Mouse (Mus musculus): ENCODE measurements around the gene Rab25. TPM values are rescaled to one million over a fixed set of nuclear protein-coding genes. Genes with fewer than 3 reads are reported as not detected.

Rab25 gene
- total and polyA plus RNA-seq, 3 experiments: 2.2 TPM; not detected in 2

GRCm38 (mm10) chr3:88515095-88515386 is 33.1 kb downstream of the Rab25 start:
- intact Hi-C loops (cut with DNase I): no loop called here
- H3K36me3 ChIP-seq (ENCODE audit: control insufficient read depth, insufficient read depth, low read length): no peaks in the 10 kb centered on the region
- no peak overlapping the region for H3K9ac ChIP-seq (ENCODE audit: low read depth, low read length)
- H3K4me1 ChIP-seq (ENCODE audit: control insufficient read depth, insufficient read depth, low read length): peaks cover 13% of the 10 kb centered on the region
- H3K79me2 ChIP-seq (replicated peaks; ENCODE audit: control insufficient read depth, insufficient read depth, low read length): no peaks in the 10 kb centered on the region
- TF ChIP-seq POLR2A (IDR thresholded peaks at IDR 0.05; ENCODE audit: insufficient read depth, low read depth, low read length) (no peak), CTCF (IDR thresholded peaks at IDR 0.05) (no peak), EP300 (IDR thresholded peaks at IDR 0.05; ENCODE audit: insufficient read depth, low read depth, low read length) (no peak)
- H3K27ac ChIP-seq: no peak overlapping the region
- no peaks in the 10 kb centered on the region for H3K27me3 ChIP-seq (ENCODE audit: control insufficient read depth, insufficient read depth, low read length)
- 86% methylated on average over 2 of the region's 2 CpGs for WGBS
- DNase-seq: no peak
- H3K4me3 ChIP-seq: no peak overlapping the region

GRCm38 (mm10) chr3:88514231-88515094 is 33.6 kb downstream of the Rab25 start:
- DNase-seq: no peak
- H3K27ac ChIP-seq: no peak overlapping the region; the same call in 1 of the 2 replicates
- WGBS: 73% methylated on average over 10 of the region's 10 CpGs
- no peak overlapping the region for H3K4me3 ChIP-seq
- H3K79me2 ChIP-seq (replicated peaks; ENCODE audit: control insufficient read depth, insufficient read depth, low read length): no peaks in the 10 kb centered on the region
- no peaks in the 10 kb centered on the region for H3K36me3 ChIP-seq (ENCODE audit: control insufficient read depth, insufficient read depth, low read length)
- peaks cover 13% of the 10 kb centered on the region for H3K4me1 ChIP-seq (ENCODE audit: control insufficient read depth, insufficient read depth, low read length)
- TF ChIP-seq EP300 (IDR thresholded peaks at IDR 0.05; ENCODE audit: insufficient read depth, low read depth, low read length): no peak
- no peak for TF ChIP-seq POLR2A (IDR thresholded peaks at IDR 0.05; ENCODE audit: insufficient read depth, low read depth, low read length)
- TF ChIP-seq CTCF (IDR thresholded peaks at IDR 0.05): no peak
- no peaks in the 10 kb centered on the region for H3K27me3 ChIP-seq (ENCODE audit: control insufficient read depth, insufficient read depth, low read length)
- intact Hi-C loops (cut with DNase I): no loop called here
- no peak overlapping the region for H3K9ac ChIP-seq (ENCODE audit: low read depth, low read length)

- Histone ChIP-seq H3K27ac (peak overlapping the region; percentile 39; the same call in 1 of the 2 replicates), H3K4me3 (no peak overlapping the region), H3K79me2 (replicated peaks; ENCODE audit: control insufficient read depth, insufficient read depth, low read length) (no peaks in the 10 kb centered on the region), H3K4me1 (ENCODE audit: control insufficient read depth, insufficient read depth, low read length) (peaks cover 14% of the 10 kb centered on the region), H3K36me3 (ENCODE audit: control insufficient read depth, insufficient read depth, low read length) (no peaks in the 10 kb centered on the region), H3K9ac (ENCODE audit: low read depth, low read length) (no peak overlapping the region), H3K27me3 (ENCODE audit: control insufficient read depth, insufficient read depth, low read length) (no peaks in the 10 kb centered on the region)
- DNase-seq: peak in 1 of 2 experiments; percentile 32
- TF ChIP-seq POLR2A (IDR thresholded peaks at IDR 0.05; ENCODE audit: insufficient read depth, low read depth, low read length) (no peak), EP300 (IDR thresholded peaks at IDR 0.05; ENCODE audit: insufficient read depth, low read depth, low read length) (no peak), CTCF (IDR thresholded peaks at IDR 0.05) (no peak)
- intact Hi-C loops (cut with DNase I): no loop called here
- 77% methylated on average over 7 of the region's 7 CpGs for WGBS
Observed at GRCm38 (mm10) chr3:88513546-88514115, 34.5 kb downstream of the Rab25 start.

- 0 out of 2 replicates have a peak overlapping the region, but pooled peaks have one; percentile 19 for H3K9ac ChIP-seq (ENCODE audit: low read depth, low read length)
- H3K4me1 ChIP-seq (ENCODE audit: control insufficient read depth, insufficient read depth, low read length): peaks cover 14% of the 10 kb centered on the region
- intact Hi-C loops (cut with DNase I): no loop called here
- H3K27me3 ChIP-seq (ENCODE audit: control insufficient read depth, insufficient read depth, low read length): no peaks in the 10 kb centered on the region
- 43% methylated on average over 14 of the region's 15 CpGs for WGBS
- no peaks in the 10 kb centered on the region for H3K79me2 ChIP-seq (replicated peaks; ENCODE audit: control insufficient read depth, insufficient read depth, low read length)
- peak in 1 of 2 experiments; percentile 38 for DNase-seq
- no peaks in the 10 kb centered on the region for H3K36me3 ChIP-seq (ENCODE audit: control insufficient read depth, insufficient read depth, low read length)
- H3K4me3 ChIP-seq: no peak overlapping the region
- peak overlapping the region; percentile 39 for H3K27ac ChIP-seq
- TF ChIP-seq CTCF (IDR thresholded peaks at IDR 0.05) (no peak), POLR2A (IDR thresholded peaks at IDR 0.05; ENCODE audit: insufficient read depth, low read depth, low read length) (no peak), EP300 (IDR thresholded peaks at IDR 0.05; ENCODE audit: insufficient read depth, low read depth, low read length) (no peak)
Observed at GRCm38 (mm10) chr3:88512896-88513545, 35.1 kb downstream of the Rab25 start.

GRCm38 (mm10) chr3:88512141-88512895 is 35.8 kb downstream of the Rab25 start:
- H3K4me1 ChIP-seq (ENCODE audit: control insufficient read depth, insufficient read depth, low read length): peaks cover 14% of the 10 kb centered on the region
- no peaks in the 10 kb centered on the region for H3K27me3 ChIP-seq (ENCODE audit: control insufficient read depth, insufficient read depth, low read length)
- H3K36me3 ChIP-seq (ENCODE audit: control insufficient read depth, insufficient read depth, low read length): no peaks in the 10 kb centered on the region
- DNase-seq: peak in 1 of 2 experiments; percentile 41
- intact Hi-C loops (cut with DNase I): no loop called here
- H3K9ac ChIP-seq (ENCODE audit: low read depth, low read length): no peak overlapping the region
- no peak for TF ChIP-seq POLR2A (IDR thresholded peaks at IDR 0.05; ENCODE audit: insufficient read depth, low read depth, low read length)
- TF ChIP-seq EP300 (IDR thresholded peaks at IDR 0.05; ENCODE audit: insufficient read depth, low read depth, low read length): no peak
- TF ChIP-seq CTCF (IDR thresholded peaks at IDR 0.05): no peak
- H3K27ac ChIP-seq: peak overlapping the region; percentile 63
- no peaks in the 10 kb centered on the region for H3K79me2 ChIP-seq (replicated peaks; ENCODE audit: control insufficient read depth, insufficient read depth, low read length)
- 48% methylated on average over 6 of the region's 6 CpGs for WGBS
- H3K4me3 ChIP-seq: no peak overlapping the region

Measured in heart, adult 2 months (tissue).